11 mouse cellular contexts compared by ENCODE assay signal in genomic region chr10:85481106-85481505, GRCm38 (mm10).
DNase-seq lines count a peak whose midpoint lies in the region; ATAC-seq lines count a peak whose summit lies in the region.
"Had no signal": no experiment of that assay in that cellular context is flagged by ENCODE, and none has a peak within 500 bp of the region (broad histone marks: within the 10 kb centered on the region; RNA-seq: fewer than 3 reads in every experiment).

No protein-coding gene starts in this region.

- H3K27me3 ChIP-seq in kidney, embryonic 15.5 days = no peaks in the 10 kb centered on the region
- H3K27me3 ChIP-seq: embryonic facial prominence, embryonic 12.5 days; liver, embryonic 13.5 days had no signal

- 20% methylated on average over 3 of the region's 3 CpGs for WGBS in kidney, embryonic 15.5 days

- intact Hi-C loops in heart, postnatal 10 days (cut with DNase I) = no loop called here

- no peak overlapping the region for H3K9ac ChIP-seq in kidney, embryonic 15.5 days
- H3K9ac ChIP-seq: embryonic facial prominence, embryonic 12.5 days; liver, embryonic 13.5 days had no signal

- no peaks in the 10 kb centered on the region for H3K36me3 ChIP-seq in kidney, embryonic 15.5 days
- H3K36me3 ChIP-seq: embryonic facial prominence, embryonic 12.5 days; liver, embryonic 13.5 days had no signal

- DNase-seq in kidney, adult 11 months = peak; percentile 9
- DNase-seq in adrenal gland, adult 18-20 months (ENCODE audit: low spot score in 2 of 2) = peak; percentile 31 to 39
- peak; percentile 37 to 43 for DNase-seq in heart, postnatal 10 days
- peak; percentile 33 for DNase-seq in lung, postnatal 36 days
- DNase-seq in spleen, postnatal 36 days (ENCODE audit: low spot score in 2 of 2) = no peak
- no peak for DNase-seq in gastrocnemius, postnatal 25 days
- DNase-seq: liver, embryonic 13.5 days; thymus, postnatal 36 days had no signal

- ATAC-seq in kidney, embryonic 15.5 days (replicated peaks; ENCODE audit: low FRiP score) = no peak

- H3K4me1 ChIP-seq in kidney, embryonic 15.5 days = peaks cover 14% of the 10 kb centered on the region
- H3K4me1 ChIP-seq: liver, embryonic 13.5 days had no signal

- no peak overlapping the region for H3K27ac ChIP-seq in kidney, embryonic 15.5 days
- H3K27ac ChIP-seq: embryonic facial prominence, embryonic 12.5 days; kidney, postnatal 0 days; liver, embryonic 13.5 days had no signal

- H3K4me3 ChIP-seq in kidney, embryonic 15.5 days (replicated peaks) = no peak overlapping the region
- H3K4me3 ChIP-seq: embryonic facial prominence, embryonic 12.5 days; liver, embryonic 13.5 days had no signal

- H3K9me3 ChIP-seq in kidney, embryonic 15.5 days (replicated peaks) = no peaks in the 10 kb centered on the region
- H3K9me3 ChIP-seq: embryonic facial prominence, embryonic 12.5 days; liver, embryonic 13.5 days had no signal

- no peak overlapping the region for H3K4me2 ChIP-seq in kidney, embryonic 15.5 days
- H3K4me2 ChIP-seq: embryonic facial prominence, embryonic 12.5 days; liver, embryonic 13.5 days had no signal

Comparison
In these comparisons a context has a peak if more than half of its experiments do, and no peak if none do; other contexts are left out.
1. DNase-seq: peak in kidney, adult 11 months (single experiment), adrenal gland, adult 18-20 months (2 of 2), heart, postnatal 10 days (2 of 2) and lung, postnatal 36 days (single experiment); none in spleen, postnatal 36 days (0 of 2) and gastrocnemius, postnatal 25 days (single experiment).